Comparison of ENCODE assay signal across 10 mouse cellular contexts in the genomic region with DNA sequence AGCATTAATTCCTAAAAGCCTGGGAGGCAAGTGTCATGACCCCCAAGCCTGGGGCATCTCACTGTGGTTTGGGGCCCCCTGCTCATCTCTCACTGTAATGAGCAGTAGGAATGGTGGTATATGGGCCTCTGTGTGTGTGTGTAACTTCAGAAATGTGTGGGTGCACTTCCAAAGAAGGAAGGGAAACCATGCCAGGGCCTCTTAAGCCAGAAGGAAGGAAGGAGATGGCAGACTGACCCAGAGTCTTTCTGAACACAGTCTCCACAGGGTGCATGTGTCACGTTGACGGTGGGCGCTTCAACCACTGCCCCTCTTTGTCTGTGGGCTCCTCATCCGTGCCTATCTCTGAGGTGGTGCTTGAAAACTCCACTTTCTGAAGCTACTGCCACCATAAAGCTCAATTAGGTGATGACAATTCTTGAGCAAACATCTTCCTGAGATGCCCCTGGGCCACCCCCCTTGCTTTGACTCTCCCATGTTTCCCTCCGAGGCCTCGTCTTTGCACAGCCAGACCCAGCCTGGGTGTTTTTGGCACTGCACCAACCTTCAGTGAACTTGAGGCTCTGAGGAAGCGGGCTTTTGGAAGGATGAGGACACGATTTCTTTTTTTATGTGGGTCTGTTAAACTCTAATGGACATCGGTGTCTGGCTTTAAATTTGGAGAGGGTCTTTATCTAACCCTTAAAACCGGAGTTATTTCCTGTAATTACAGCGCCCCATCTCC. TPM values are rescaled to one million over a fixed set of nuclear protein-coding genes. Genes with fewer than 3 reads are reported as not detected.
A peak's percentile ranks its signal among the peaks of the same experiment; 100 is the strongest.
DNase-seq lines count a peak whose midpoint lies in the region; ATAC-seq and TF ChIP-seq lines count a peak whose summit lies in the region.
"Had no signal": no experiment of that assay in that cellular context is flagged by ENCODE, and none has a peak within 500 bp of the region (broad histone marks: within the 10 kb centered on the region; RNA-seq: fewer than 3 reads in every experiment).

No protein-coding gene starts in this region.

- ATAC-seq in lung, embryonic 14.5 days (ENCODE audit: insufficient read depth): no peak
- ATAC-seq in heart, postnatal 0 days (ENCODE audit: insufficient read depth, low read depth): no peak
- ATAC-seq in midbrain, embryonic 14.5 days (ENCODE audit: low FRiP score, low TSS enrichment): no peak
- ATAC-seq in liver, postnatal 0 days: no peak

- H3K4me2 ChIP-seq in lung, embryonic 14.5 days: no peak overlapping the region
- no peak overlapping the region for H3K4me2 ChIP-seq in heart, postnatal 0 days (ENCODE audit: low read depth, low read length)
- H3K4me2 ChIP-seq in midbrain, embryonic 14.5 days (ENCODE audit: low read length): peak overlapping the region; percentile 99
- H3K4me2 ChIP-seq in liver, postnatal 0 days (ENCODE audit: low read depth, low read length): no peak overlapping the region

- 38% methylated on average over 11 of the region's 11 CpGs for WGBS in lung, embryonic 14.5 days
- 53% methylated on average over 11 of the region's 11 CpGs for WGBS in heart, postnatal 0 days
- WGBS in midbrain, embryonic 14.5 days: 39% methylated on average over 11 of the region's 11 CpGs
- 66% methylated on average over 11 of the region's 11 CpGs for WGBS in liver, postnatal 0 days (ENCODE audit: insufficient replicate concordance)

- peak; percentile 56 for DNase-seq in gastrocnemius, adult 2 months
- no peak for DNase-seq in gastrocnemius, adult 18-20 months (ENCODE audit: low spot score)
- DNase-seq in lung, embryonic 14.5 days: peak; percentile 90
- DNase-seq in lung, postnatal 36 days: no peak
- no peak for DNase-seq in heart, postnatal 0 days (ENCODE audit: low spot score)
- DNase-seq in midbrain, embryonic 14.5 days: peak; percentile 71
- DNase-seq in urinary bladder, postnatal 25 days (ENCODE audit: low spot score): no peak
- DNase-seq in liver, postnatal 0 days: no peak
- DNase-seq: retina, postnatal 1 day; thymus, adult 18-20 months had no signal

- TF ChIP-seq EP300 in heart, postnatal 0 days (IDR thresholded peaks at IDR 0.05; ENCODE audit: low read depth): no peak
- TF ChIP-seq EP300 in liver, postnatal 0 days (IDR thresholded peaks at IDR 0.05; ENCODE audit: low read depth): no peak

- no peaks in the 10 kb centered on the region for H3K36me3 ChIP-seq in lung, embryonic 14.5 days (ENCODE audit: insufficient read depth)
- H3K36me3 ChIP-seq in heart, postnatal 0 days (replicated peaks; ENCODE audit: control insufficient read depth, insufficient read depth, low read length): no peaks in the 10 kb centered on the region
- peaks cover 16% of the 10 kb centered on the region for H3K36me3 ChIP-seq in midbrain, embryonic 14.5 days (ENCODE audit: control insufficient read depth, insufficient read depth, low read length)
- H3K36me3 ChIP-seq in liver, postnatal 0 days (replicated peaks; ENCODE audit: insufficient read depth, low read length): no peaks in the 10 kb centered on the region

- H3K9me3 ChIP-seq in lung, embryonic 14.5 days (ENCODE audit: low read depth, low read length): no peaks in the 10 kb centered on the region
- H3K9me3 ChIP-seq in heart, postnatal 0 days (replicated peaks; ENCODE audit: control insufficient read depth, low read length): no peaks in the 10 kb centered on the region
- no peaks in the 10 kb centered on the region for H3K9me3 ChIP-seq in midbrain, embryonic 14.5 days (ENCODE audit: control insufficient read depth, low read length)
- no peaks in the 10 kb centered on the region for H3K9me3 ChIP-seq in liver, postnatal 0 days (ENCODE audit: low read length)

- peak overlapping the region; percentile 68 for H3K27ac ChIP-seq in gastrocnemius, adult 2 months
- H3K27ac ChIP-seq in lung, embryonic 14.5 days (ENCODE audit: low read depth): no peak overlapping the region
- 0 out of 2 replicates have a peak overlapping the region, but pooled peaks have one; percentile 22 for H3K27ac ChIP-seq in heart, postnatal 0 days (ENCODE audit: low read depth)
- H3K27ac ChIP-seq in midbrain, embryonic 14.5 days (replicated peaks; ENCODE audit: low read depth, low read length): peak overlapping the region; percentile 58
- no peak overlapping the region for H3K27ac ChIP-seq in liver, postnatal 0 days (ENCODE audit: low read depth)

- peaks cover 21% of the 10 kb centered on the region for H3K4me1 ChIP-seq in lung, embryonic 14.5 days (ENCODE audit: insufficient read depth)
- peaks cover 19% of the 10 kb centered on the region for H3K4me1 ChIP-seq in heart, postnatal 0 days (ENCODE audit: control insufficient read depth, insufficient read depth)
- H3K4me1 ChIP-seq in midbrain, embryonic 14.5 days (ENCODE audit: control insufficient read depth, insufficient read depth, low read length): peaks cover 94% of the 10 kb centered on the region
- H3K4me1 ChIP-seq in liver, postnatal 0 days (ENCODE audit: insufficient read depth): no peaks in the 10 kb centered on the region

- no peaks in the 10 kb centered on the region for H3K27me3 ChIP-seq in lung, embryonic 14.5 days (ENCODE audit: insufficient read depth, low read length)
- H3K27me3 ChIP-seq in heart, postnatal 0 days (ENCODE audit: control insufficient read depth, insufficient read depth, low read length): peaks cover 12% of the 10 kb centered on the region; the same call in 1 of the 2 replicates
- H3K27me3 ChIP-seq in midbrain, embryonic 14.5 days (ENCODE audit: control insufficient read depth, insufficient read depth, low read length): no peaks in the 10 kb centered on the region
- no peaks in the 10 kb centered on the region for H3K27me3 ChIP-seq in liver, postnatal 0 days (ENCODE audit: insufficient read depth, low read length)

- peak overlapping the region; percentile 24 for H3K4me3 ChIP-seq in gastrocnemius, adult 2 months
- H3K4me3 ChIP-seq in lung, embryonic 14.5 days (ENCODE audit: low read depth, low read length): no peak overlapping the region
- H3K4me3 ChIP-seq in heart, postnatal 0 days (ENCODE audit: low read depth, low read length): no peak overlapping the region
- peak overlapping the region; percentile 14 for H3K4me3 ChIP-seq in midbrain, embryonic 14.5 days (replicated peaks; ENCODE audit: low read depth, low read length)
- H3K4me3 ChIP-seq in liver, postnatal 0 days (ENCODE audit: low read depth, low read length): no peak overlapping the region

- TF ChIP-seq CTCF in gastrocnemius, adult 2 months (IDR thresholded peaks at IDR 0.05): no peak
- no peak for TF ChIP-seq CTCF in lung, embryonic 14.5 days (IDR thresholded peaks at IDR 0.05; ENCODE audit: low read depth)
- no peak for TF ChIP-seq CTCF in heart, postnatal 0 days (IDR thresholded peaks at IDR 0.05; ENCODE audit: low read depth)
- no peak for TF ChIP-seq CTCF in liver, postnatal 0 days (IDR thresholded peaks at IDR 0.05; ENCODE audit: low read depth)

- no peak overlapping the region for H3K9ac ChIP-seq in lung, embryonic 14.5 days
- no peak overlapping the region for H3K9ac ChIP-seq in heart, postnatal 0 days (replicated peaks; ENCODE audit: low read depth, low read length)
- peak overlapping the region; percentile 32; the same call in 1 of the 2 replicates for H3K9ac ChIP-seq in midbrain, embryonic 14.5 days (replicated peaks; ENCODE audit: low read length)
- no peak overlapping the region for H3K9ac ChIP-seq in liver, postnatal 0 days (replicated peaks)

- intact Hi-C loops in gastrocnemius, adult 2 months (cut with DNase I): no loop called here

RNA-seq across cellular contexts. Expression of a gene that starts 14.0 kb away (rescaled TPM):
- total RNA-seq in gastrocnemius, adult 2 months (2021): 10 to 100 TPM; 43.9 to 85.9 TPM
- total RNA-seq in gastrocnemius, adult 18-20 months (2021): 10 to 100 TPM; 34.5 to 75.8 TPM
- polyA plus RNA-seq in lung, embryonic 14.5 days (2014; fragmentation: Nextera tagmentation; extraction: Ambion mirVana): 8.9 and 9.7 TPM in 2 replicates
- total RNA-seq in heart, postnatal 0 days (2014; rRNA removed; ENCODE audit: low replicate concordance): 11.0 and 16.4 TPM in 2 replicates
- polyA plus RNA-seq in heart, postnatal 0 days (2015; fragmentation: Nextera tagmentation; extraction: Ambion mirVana): 3.9 and 4.5 TPM in 2 replicates
- polyA plus RNA-seq in midbrain, embryonic 14.5 days (2014; fragmentation: Nextera tagmentation; extraction: Ambion mirVana): 51.7 and 69.2 TPM in 2 replicates
- 1.00 and 1.4 TPM in 2 replicates for polyA plus RNA-seq in liver, postnatal 0 days (2015; fragmentation: Nextera tagmentation; extraction: Ambion mirVana)

Comparison
In these comparisons a context has a peak if more than half of its experiments do, and no peak if none do; other contexts are left out.
1. DNase-seq: peak in gastrocnemius, adult 2 months (single experiment), lung, embryonic 14.5 days (single experiment) and midbrain, embryonic 14.5 days (single experiment); none in gastrocnemius, adult 18-20 months (single experiment), lung, postnatal 36 days (single experiment), heart, postnatal 0 days (single experiment), urinary bladder, postnatal 25 days (single experiment) and liver, postnatal 0 days (single experiment).
2. H3K27ac ChIP-seq: peak in gastrocnemius, adult 2 months (single experiment), heart, postnatal 0 days (single experiment) and midbrain, embryonic 14.5 days (single experiment); none in lung, embryonic 14.5 days (single experiment) and liver, postnatal 0 days (single experiment).
3. H3K4me3 ChIP-seq: peak in gastrocnemius, adult 2 months (single experiment) and midbrain, embryonic 14.5 days (single experiment); none in lung, embryonic 14.5 days (single experiment), heart, postnatal 0 days (single experiment) and liver, postnatal 0 days (single experiment).